Mouse (Mus musculus) embryonic facial prominence, embryonic 15.5 days (tissue): ENCODE results near the gene Krt15. TPM values are rescaled to one million over a fixed set of nuclear protein-coding genes. Genes with fewer than 3 reads are reported as not detected.

Experiments
- ATAC-seq: fragments of 200-750 bp; cut with Nextera tagmentation; 2 replicates; pipeline ENCODE4 v1.8.0; 2017; ENCODE audit warnings: low read depth, moderate TSS enrichment; ENCODE audit not compliant: insufficient number of reproducible peaks, low FRiP score, low TSS enrichment
- H3K27ac ChIP-seq: fragments of 300-500 bp; sonication (generic); replicated peaks from 2 replicates; pipeline ENCODE4 v1.5.1; 2015; ENCODE audit warnings: mild to moderate bottlenecking, inconsistent platforms
- H3K27me3 ChIP-seq: fragments of 300-500 bp; sonication (generic); 2 replicates; pipeline ENCODE4 v1.6.1; 2015; ENCODE audit warnings: inconsistent platforms
- H3K36me3 ChIP-seq: fragments of 300-500 bp; sonication (generic); 2 replicates; pipeline ENCODE4 v1.6.1; 2015; ENCODE audit warnings: mild to moderate bottlenecking, inconsistent platforms
- H3K4me1 ChIP-seq: fragments of 300-500 bp; sonication (generic); 2 replicates; pipeline ENCODE4 v1.6.1; 2015; ENCODE audit warnings: inconsistent platforms
- H3K4me2 ChIP-seq: fragments of 300-500 bp; sonication (generic); replicated peaks from 2 replicates; pipeline ENCODE4 v1.6.1; 2015; ENCODE audit warnings: mild to moderate bottlenecking, inconsistent platforms
- H3K4me3 ChIP-seq: fragments of 300-500 bp; sonication (generic); replicated peaks from 2 replicates; pipeline ENCODE4 v1.5.1; 2015; ENCODE audit warnings: mild to moderate bottlenecking, inconsistent platforms
- H3K9ac ChIP-seq: fragments of 300-500 bp; sonication (generic); 2 replicates; pipeline ENCODE4 v1.6.1; 2015; ENCODE audit warnings: inconsistent platforms
- H3K9me3 ChIP-seq: fragments of 300-500 bp; sonication (generic); replicated peaks from 2 replicates; pipeline ENCODE4 v1.6.1; 2016; ENCODE audit warnings: inconsistent platforms
- WGBS: fragments of 180-500 bp; shearing (Covaris S2); methylation state at CpG from one replicate; pipeline ENCODE4 v1.1.7; 2015; 5-methylcytosine and 5-hydroxymethylcytosine counted together
- polyA plus RNA-seq: library from polyadenylated mRNA; unstranded; fragments of >200 nt; fragmentation: Nextera tagmentation; extraction: Ambion mirVana; gene quantifications from 2 replicates; pipeline ENCODE4 v1.2.1, GENCODE M21; 2015

Krt15 gene
- 1,131 and 1,207 TPM in 2 replicates for polyA plus RNA-seq

- H3K36me3 ChIP-seq: no peaks in the 10 kb centered on the region
- peak within 1 kb of the TSS; percentile 33 for H3K4me3 ChIP-seq
- WGBS: 39% methylated on average over 7 of the region's 7 CpGs
- H3K27me3 ChIP-seq: no peaks in the 10 kb centered on the region
- H3K9me3 ChIP-seq: no peaks in the 10 kb centered on the region
- peak within 1 kb of the TSS; percentile 22 for H3K27ac ChIP-seq
- no peak for ATAC-seq
- H3K4me2 ChIP-seq: peak within 1 kb of the TSS; percentile 21; the same call in 1 of the 2 replicates
- H3K9ac ChIP-seq: no peak within 1 kb of the TSS
- peaks cover 16% of the 10 kb centered on the region; the same call in 1 of the 2 replicates for H3K4me1 ChIP-seq
These were observed at the start of gene Krt15 for GRCm38 (mm10) chr11:100135731-100136130. Gene Krt15 (minus strand): TSS chr11:100135928.

GRCm38 (mm10) chr11:100181725-100182124 is 46.0 kb upstream of the Krt15 start:
- Histone ChIP-seq H3K36me3 (no peaks in the 10 kb centered on the region), H3K4me1 (no peaks in the 10 kb centered on the region), H3K4me2 (no peak overlapping the region), H3K4me3 (no peak overlapping the region), H3K9me3 (no peaks in the 10 kb centered on the region), H3K27me3 (no peaks in the 10 kb centered on the region), H3K9ac (no peak overlapping the region), H3K27ac (no peak overlapping the region)
- no peak for ATAC-seq
- WGBS: 78% methylated on average over 7 of the region's 7 CpGs

- Histone ChIP-seq H3K4me2 (no peak overlapping the region), H3K27me3 (no peaks in the 10 kb centered on the region), H3K27ac (no peak overlapping the region), H3K36me3 (no peaks in the 10 kb centered on the region), H3K9ac (no peak overlapping the region), H3K4me3 (no peak overlapping the region), H3K4me1 (0 out of 2 replicates have a peak, but pooled peaks cover 3% of the 10 kb centered on the region), H3K9me3 (no peaks in the 10 kb centered on the region)
- no peak for ATAC-seq
- 67% methylated on average over 3 of the region's 3 CpGs for WGBS
These were observed 43.5 kb upstream of the Krt15 start for GRCm38 (mm10) chr11:100179260-100179659.

GRCm38 (mm10) chr11:100178307-100178706 is 42.6 kb upstream of the Krt15 start:
- 77% methylated on average over 5 of the region's 5 CpGs for WGBS
- Histone ChIP-seq H3K4me2 (no peak overlapping the region), H3K4me1 (0 out of 2 replicates have a peak, but pooled peaks cover 3% of the 10 kb centered on the region), H3K36me3 (no peaks in the 10 kb centered on the region), H3K27me3 (no peaks in the 10 kb centered on the region), H3K9ac (no peak overlapping the region), H3K9me3 (no peaks in the 10 kb centered on the region), H3K27ac (no peak overlapping the region), H3K4me3 (no peak overlapping the region)
- ATAC-seq: no peak

GRCm38 (mm10) chr11:100176791-100177190 is 41.1 kb upstream of the Krt15 start:
- Histone ChIP-seq H3K27ac (no peak overlapping the region; the same call in 1 of the 2 replicates), H3K4me1 (0 out of 2 replicates have a peak, but pooled peaks cover 3% of the 10 kb centered on the region), H3K9me3 (no peaks in the 10 kb centered on the region), H3K9ac (no peak overlapping the region), H3K4me3 (no peak overlapping the region), H3K4me2 (no peak overlapping the region), H3K36me3 (no peaks in the 10 kb centered on the region), H3K27me3 (no peaks in the 10 kb centered on the region)
- 62% methylated on average over 9 of the region's 9 CpGs for WGBS
- no peak for ATAC-seq

- no peak for ATAC-seq
These were observed 33.3 kb upstream of the Krt15 start for GRCm38 (mm10) chr11:100168765-100169762.

GRCm38 (mm10) chr11:100168071-100168470 is 32.3 kb upstream of the Krt15 start:
- 63% methylated on average over 8 of the region's 8 CpGs for WGBS
- Histone ChIP-seq H3K27ac (0 out of 2 replicates have a peak overlapping the region, but pooled peaks have one; percentile 1), H3K4me2 (no peak overlapping the region), H3K4me3 (no peak overlapping the region), H3K9ac (no peak overlapping the region), H3K36me3 (no peaks in the 10 kb centered on the region), H3K9me3 (no peaks in the 10 kb centered on the region), H3K27me3 (no peaks in the 10 kb centered on the region), H3K4me1 (peaks cover 7% of the 10 kb centered on the region; the same call in 1 of the 2 replicates)
- no peak for ATAC-seq

More at GRCm38 (mm10) chr11:100168765-100169762, 33.3 kb upstream of the Krt15 start:
- peaks cover 7% of the 10 kb centered on the region; the same call in 1 of the 2 replicates for H3K4me1 ChIP-seq
- no peak overlapping the region for H3K4me2 ChIP-seq
- no peak overlapping the region for H3K4me3 ChIP-seq
- H3K9me3 ChIP-seq: no peaks in the 10 kb centered on the region
- no peak overlapping the region for H3K9ac ChIP-seq
- H3K27ac ChIP-seq: no peak overlapping the region
- no peaks in the 10 kb centered on the region for H3K36me3 ChIP-seq
- no peaks in the 10 kb centered on the region for H3K27me3 ChIP-seq
- 29% methylated on average over 14 of the region's 14 CpGs for WGBS

GRCm38 (mm10) chr11:100164392-100164791 is 28.7 kb upstream of the Krt15 start:
- Histone ChIP-seq H3K4me3 (no peak overlapping the region), H3K4me2 (no peak overlapping the region), H3K9me3 (no peaks in the 10 kb centered on the region), H3K36me3 (no peaks in the 10 kb centered on the region), H3K4me1 (peaks cover 7% of the 10 kb centered on the region; the same call in 1 of the 2 replicates), H3K9ac (no peak overlapping the region), H3K27me3 (no peaks in the 10 kb centered on the region), H3K27ac (no peak overlapping the region)
- WGBS: 50% methylated on average over 7 of the region's 7 CpGs
- no peak for ATAC-seq

- Histone ChIP-seq H3K4me1 (no peaks in the 10 kb centered on the region; the same call in 1 of the 2 replicates), H3K4me3 (no peak overlapping the region), H3K4me2 (no peak overlapping the region), H3K27ac (no peak overlapping the region), H3K36me3 (no peaks in the 10 kb centered on the region), H3K9me3 (no peaks in the 10 kb centered on the region), H3K27me3 (no peaks in the 10 kb centered on the region), H3K9ac (no peak overlapping the region)
- no peak for ATAC-seq
- 54% methylated on average over 6 of the region's 6 CpGs for WGBS
These were observed 22.3 kb upstream of the Krt15 start for GRCm38 (mm10) chr11:100157908-100158477.

GRCm38 (mm10) chr11:100157331-100157730 is 21.6 kb upstream of the Krt15 start:
- Histone ChIP-seq H3K27ac (no peak overlapping the region), H3K4me2 (no peak overlapping the region), H3K9ac (no peak overlapping the region), H3K27me3 (no peaks in the 10 kb centered on the region), H3K9me3 (no peaks in the 10 kb centered on the region), H3K36me3 (no peaks in the 10 kb centered on the region), H3K4me1 (peaks cover 3% of the 10 kb centered on the region; the same call in 1 of the 2 replicates), H3K4me3 (no peak overlapping the region)
- 72% methylated on average over 3 of the region's 3 CpGs for WGBS
- no peak for ATAC-seq
